Mouse (Mus musculus) midbrain, postnatal 0 days (tissue): ENCODE results near the gene Impdh1. TPM values are rescaled to one million over a fixed set of nuclear protein-coding genes. Genes with fewer than 3 reads are reported as not detected.

ENCODE experiments used
- ATAC-seq: fragments of 200-750 bp; cut with Nextera tagmentation; 2 replicates; pipeline ENCODE4 v1.8.0; 2017; ENCODE audit warnings: moderate number of reproducible peaks, mild to moderate bottlenecking, moderate TSS enrichment, moderate library complexity; ENCODE audit not compliant: low FRiP score
- DNase-seq: peaks from one replicate; pipeline ENCODE4 v3.0.0-alpha.2; 2015; ENCODE audit warnings: low spot score
- H3K27ac ChIP-seq: fragments of 300-500 bp; sonication (generic); 2 replicates; pipeline ENCODE4 v1.5.1; 2014; ENCODE audit warnings: low read depth, mild to moderate bottlenecking, low read length, mixed read lengths
- H3K27me3 ChIP-seq: fragments of 300-500 bp; sonication (generic); 2 replicates; pipeline ENCODE4 v1.6.1; 2014; ENCODE audit warnings: low read length, control low read depth, mixed read lengths; ENCODE audit not compliant: insufficient read depth
- H3K36me3 ChIP-seq: fragments of 300-500 bp; sonication (generic); 2 replicates; pipeline ENCODE4 v1.6.1; 2014; ENCODE audit warnings: low read length, control low read depth, mixed read lengths; ENCODE audit not compliant: insufficient read depth
- H3K4me1 ChIP-seq: fragments of 300-500 bp; sonication (generic); 2 replicates; pipeline ENCODE4 v1.6.1; 2014; ENCODE audit warnings: mild to moderate bottlenecking, control low read depth, antibody characterized with exemption, low read length, mixed read lengths; ENCODE audit not compliant: insufficient read depth
- H3K4me2 ChIP-seq: fragments of 300-500 bp; sonication (generic); 2 replicates; pipeline ENCODE4 v1.6.1; 2014; ENCODE audit warnings: low read depth, mild to moderate bottlenecking, low read length, mixed read lengths; ENCODE audit not compliant: poor library complexity, severe bottlenecking
- H3K4me3 ChIP-seq: fragments of 300-500 bp; sonication (generic); 2 replicates; pipeline ENCODE4 v1.5.1; 2014; ENCODE audit warnings: low read depth, mild to moderate bottlenecking, low read length, moderate library complexity
- H3K9ac ChIP-seq: fragments of 300-500 bp; sonication (generic); replicated peaks from 2 replicates; pipeline ENCODE4 v1.6.1; 2014; ENCODE audit warnings: mild to moderate bottlenecking, low read length, moderate library complexity, mixed read lengths; ENCODE audit not compliant: poor library complexity, severe bottlenecking
- H3K9me3 ChIP-seq: fragments of 300-500 bp; sonication (generic); 2 replicates; pipeline ENCODE4 v1.6.1; 2016; ENCODE audit warnings: low read length, control low read depth
- CTCF ChIP-seq: IDR thresholded peaks from 2 replicates; pipeline ENCODE4 v1.5.1; 2016; ENCODE audit warnings: antibody characterized with exemption, mild to moderate bottlenecking
- WGBS: fragments of 180-500 bp; shearing (Covaris S2); extraction: QIAGEN DNeasy Blood & Tissue Kit; methylation state at CpG from one replicate; pipeline ENCODE4 v1.1.7; 2014; 5-methylcytosine and 5-hydroxymethylcytosine counted together
- polyA plus RNA-seq: library from polyadenylated mRNA; unstranded; fragments of >200 nt; fragmentation: Nextera tagmentation; extraction: Ambion mirVana; gene quantifications from 2 replicates; pipeline ENCODE4 v1.2.1, GENCODE M21; 2015
- total RNA-seq: library from RNA; depleted of rRNA; stranded (reverse); fragments of >200 nt; gene quantifications from 2 replicates; pipeline ENCODE4 v1.2.3, GENCODE M21; 2014

Impdh1 gene
- total and polyA plus RNA-seq, 2 experiments from 2014 or later, result 37.5 to 62.1 TPM

DNA sequence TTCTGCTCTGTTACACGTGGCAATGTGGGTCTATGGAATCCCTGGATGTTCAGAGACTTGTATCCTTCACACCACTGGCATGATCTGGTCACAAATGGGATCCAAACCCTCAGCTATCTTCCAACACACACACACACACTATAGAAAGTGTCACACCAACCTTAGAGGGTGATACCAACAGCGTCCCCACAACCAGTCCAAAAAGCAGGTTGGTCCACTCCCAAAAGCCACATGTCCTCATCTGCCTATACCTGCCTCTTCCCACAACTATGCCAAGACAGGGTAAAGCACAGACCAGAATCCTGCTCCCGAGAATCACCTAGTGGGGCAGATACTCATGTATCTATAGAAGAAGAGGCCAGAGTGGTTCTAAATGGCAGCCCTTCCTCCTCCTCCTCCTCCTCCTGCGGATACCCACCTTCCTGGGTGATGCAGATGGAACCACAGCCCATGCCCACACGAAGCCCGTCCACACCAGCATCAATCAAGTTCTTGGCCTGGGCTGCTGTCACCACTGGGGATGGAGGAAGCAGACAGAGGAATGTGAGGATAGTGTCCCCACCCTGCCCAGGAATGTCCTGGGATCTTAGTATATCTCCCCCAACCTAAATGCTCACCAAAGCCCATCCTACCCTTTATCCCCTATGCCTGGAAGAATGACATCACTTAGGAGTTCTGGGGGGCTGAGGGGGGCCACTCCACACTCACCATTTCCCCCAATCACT is 12.1 kb downstream of the Impdh1 start:
- Histone ChIP-seq H3K27me3 (no peaks in the 10 kb centered on the region), H3K4me3 (no peak overlapping the region), H3K36me3 (peaks cover 51% of the 10 kb centered on the region), H3K4me2 (no peak overlapping the region), H3K4me1 (0 out of 2 replicates have a peak, but pooled peaks cover under 1% of the 10 kb centered on the region), H3K27ac (no peak overlapping the region), H3K9me3 (no peaks in the 10 kb centered on the region), H3K9ac (no peak overlapping the region)
- no peak for TF ChIP-seq CTCF
- DNase-seq (no peak), ATAC-seq (no peak)
- 92% methylated on average over 6 of the region's 6 CpGs for WGBS

DNA sequence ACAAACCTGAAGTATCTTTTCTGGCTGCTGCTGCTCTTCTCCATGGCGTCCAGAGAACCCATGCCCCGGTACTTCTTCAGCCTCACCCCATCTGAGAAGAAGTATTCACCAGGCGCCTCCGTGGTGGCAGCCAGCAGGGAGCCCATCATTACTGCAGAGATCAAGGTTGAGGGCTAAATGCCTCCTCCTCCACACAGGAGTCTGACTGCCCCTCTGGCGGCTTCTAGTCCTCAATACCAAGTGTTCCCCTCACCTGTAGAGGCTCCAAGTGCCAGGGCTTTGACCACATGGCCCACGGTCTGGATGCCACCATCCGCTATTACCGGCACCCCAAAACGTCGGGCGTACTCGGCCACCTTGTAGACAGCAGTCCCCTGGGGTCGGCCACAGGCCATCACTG is 13.1 kb downstream of the Impdh1 start:
- Histone ChIP-seq H3K9ac (no peak overlapping the region), H3K4me2 (no peak overlapping the region), H3K9me3 (no peaks in the 10 kb centered on the region), H3K36me3 (peaks cover 51% of the 10 kb centered on the region), H3K27ac (no peak overlapping the region), H3K27me3 (no peaks in the 10 kb centered on the region), H3K4me1 (0 out of 2 replicates have a peak, but pooled peaks cover 5% of the 10 kb centered on the region), H3K4me3 (no peak overlapping the region)
- ATAC-seq, result no peak
- no peak for TF ChIP-seq CTCF
- no peak for DNase-seq
- 92% methylated on average over 13 of the region's 13 CpGs for whole genome bisulfite sequencing

DNA sequence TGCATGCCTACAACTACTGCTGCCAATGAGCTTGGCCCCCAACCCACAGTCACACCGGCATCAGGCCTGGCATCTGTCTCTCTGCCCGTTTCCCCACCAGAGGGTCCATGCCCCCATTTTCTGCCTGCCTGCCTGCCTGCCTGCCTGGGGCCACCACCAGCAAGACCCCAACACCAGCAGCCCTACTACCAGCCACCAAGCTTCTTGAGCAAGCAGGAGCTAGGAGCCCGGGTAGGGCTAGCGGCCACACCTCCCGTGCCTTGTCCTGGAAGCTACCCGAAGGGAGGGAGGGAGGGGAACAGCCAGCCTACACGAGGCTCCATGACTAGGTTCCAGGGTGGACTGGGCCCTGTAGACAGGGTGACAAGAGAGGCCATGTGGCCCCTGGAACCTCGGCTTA is 14.2 kb downstream of the Impdh1 start:
- Histone ChIP-seq H3K9me3 (no peaks in the 10 kb centered on the region), H3K9ac (no peak overlapping the region), H3K36me3 (peaks cover 49% of the 10 kb centered on the region), H3K27ac (no peak overlapping the region), H3K27me3 (no peaks in the 10 kb centered on the region), H3K4me2 (no peak overlapping the region), H3K4me1 (0 out of 2 replicates have a peak, but pooled peaks cover 7% of the 10 kb centered on the region), H3K4me3 (no peak overlapping the region)
- ATAC-seq (no peak), DNase-seq (no peak)
- no peak for TF ChIP-seq CTCF
- 89% methylated on average over 8 of the region's 8 CpGs for WGBS

DNA sequence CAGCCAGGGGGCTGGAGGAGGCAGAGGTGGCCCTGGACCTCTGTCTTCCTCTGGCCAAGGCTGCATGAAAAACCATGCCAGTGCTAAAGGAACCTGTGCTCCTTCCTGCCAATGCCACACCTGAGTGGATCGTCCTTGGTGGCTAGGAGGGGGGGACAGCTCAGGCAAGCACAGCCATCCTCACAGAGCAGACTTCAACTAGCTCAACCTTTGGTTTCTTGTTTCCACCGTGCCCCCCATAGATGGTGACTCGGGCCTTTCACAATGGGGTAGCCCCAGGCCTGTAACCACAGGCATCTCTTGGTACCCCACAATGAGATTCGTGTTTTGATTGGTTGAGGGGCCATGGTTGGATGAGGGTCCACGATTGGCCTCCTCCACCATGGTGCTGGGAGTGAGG is 14.8 kb downstream of the Impdh1 start:
- H3K27ac ChIP-seq, result no peak overlapping the region
- no peak overlapping the region for H3K9ac ChIP-seq
- 92% methylated on average over 5 of the region's 5 CpGs for WGBS
- H3K4me1 ChIP-seq, result 0 out of 2 replicates have a peak, but pooled peaks cover 7% of the 10 kb centered on the region
- ATAC-seq, result no peak
- TF ChIP-seq CTCF, result no peak
- H3K4me2 ChIP-seq, result no peak overlapping the region
- no peaks in the 10 kb centered on the region for H3K27me3 ChIP-seq
- peaks cover 46% of the 10 kb centered on the region for H3K36me3 ChIP-seq
- no peaks in the 10 kb centered on the region for H3K9me3 ChIP-seq
- no peak overlapping the region for H3K4me3 ChIP-seq
- DNase-seq, result no peak

DNA sequence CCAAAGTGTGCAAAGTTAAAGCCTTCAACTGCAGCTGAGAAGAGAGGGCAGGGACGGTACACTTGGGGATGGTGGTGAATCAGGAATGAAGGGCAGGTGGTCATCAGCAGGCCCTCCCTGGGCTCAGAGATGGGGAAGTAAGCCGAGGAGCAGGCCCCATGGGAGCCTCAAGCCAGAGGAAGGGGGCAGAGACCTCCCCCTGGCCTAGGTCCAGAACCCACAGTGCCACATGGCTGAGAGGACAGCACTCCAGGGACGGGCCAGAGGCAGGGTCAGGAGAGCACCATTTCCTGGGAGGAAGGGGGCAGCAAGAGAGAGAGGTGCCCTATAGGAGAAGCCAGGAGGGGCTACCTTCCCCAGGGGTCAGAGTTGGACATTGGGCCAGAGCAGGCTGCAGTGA is 15.7 kb downstream of the Impdh1 start:
- H3K27me3 ChIP-seq, result no peaks in the 10 kb centered on the region
- no peak for TF ChIP-seq CTCF
- no peak overlapping the region for H3K27ac ChIP-seq
- H3K4me1 ChIP-seq, result 0 out of 2 replicates have a peak, but pooled peaks cover 7% of the 10 kb centered on the region
- H3K4me2 ChIP-seq, result no peak overlapping the region
- no peak for DNase-seq
- H3K4me3 ChIP-seq, result no peak overlapping the region
- no peaks in the 10 kb centered on the region for H3K9me3 ChIP-seq
- ATAC-seq, result no peak
- no peak overlapping the region for H3K9ac ChIP-seq
- 56% methylated on average over 3 of the region's 3 CpGs for WGBS
- H3K36me3 ChIP-seq, result peaks cover 40% of the 10 kb centered on the region

DNA sequence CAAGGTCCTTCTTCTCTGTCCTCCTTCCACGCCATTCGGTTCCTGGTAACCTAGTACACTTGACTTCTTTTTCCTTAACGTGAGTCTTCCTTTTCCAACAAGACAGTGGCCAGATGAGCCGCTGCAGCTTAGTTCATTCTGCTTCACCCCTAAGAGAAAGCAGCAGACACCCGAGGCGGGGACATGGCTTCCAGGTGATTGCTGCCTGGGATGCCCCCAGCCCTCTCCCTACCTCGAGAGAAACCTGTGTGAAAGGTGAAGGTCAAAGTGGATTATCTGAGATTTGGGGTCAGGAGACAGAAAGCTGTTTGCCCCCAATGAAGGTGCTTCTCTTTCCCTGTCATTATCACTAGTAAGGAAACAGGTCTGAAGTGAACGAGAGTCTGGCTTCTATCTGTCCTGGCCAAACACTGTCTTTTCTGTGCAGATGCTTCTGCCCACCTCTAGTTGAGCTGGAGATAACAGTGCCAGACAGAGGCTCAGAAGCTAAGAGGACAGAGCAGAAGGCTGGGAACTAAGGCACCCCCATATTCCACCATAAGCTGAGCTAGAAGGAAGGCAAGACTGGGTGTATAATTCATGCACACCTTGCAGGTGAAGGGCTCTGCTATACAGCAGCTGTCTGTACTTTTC is 16.8 kb downstream of the Impdh1 start:
- TF ChIP-seq CTCF, result no peak
- Histone ChIP-seq H3K9me3 (no peaks in the 10 kb centered on the region), H3K27me3 (no peaks in the 10 kb centered on the region), H3K27ac (0 out of 2 replicates have a peak overlapping the region, but pooled peaks have one; percentile 18), H3K9ac (no peak overlapping the region), H3K4me1 (0 out of 2 replicates have a peak, but pooled peaks cover 7% of the 10 kb centered on the region), H3K4me2 (peak overlapping the region; percentile 55), H3K36me3 (peaks cover 33% of the 10 kb centered on the region), H3K4me3 (peak overlapping the region; percentile 30; the same call in 1 of the 2 replicates)
- no peak for DNase-seq
- 44% methylated on average over 8 of the region's 8 CpGs for WGBS
- no peak for ATAC-seq
